Mouse (Mus musculus): ENCODE results near the gene Traf2.
A peak's percentile ranks its signal among the peaks of the same experiment; 100 is the strongest.

Traf2 gene

DNA sequence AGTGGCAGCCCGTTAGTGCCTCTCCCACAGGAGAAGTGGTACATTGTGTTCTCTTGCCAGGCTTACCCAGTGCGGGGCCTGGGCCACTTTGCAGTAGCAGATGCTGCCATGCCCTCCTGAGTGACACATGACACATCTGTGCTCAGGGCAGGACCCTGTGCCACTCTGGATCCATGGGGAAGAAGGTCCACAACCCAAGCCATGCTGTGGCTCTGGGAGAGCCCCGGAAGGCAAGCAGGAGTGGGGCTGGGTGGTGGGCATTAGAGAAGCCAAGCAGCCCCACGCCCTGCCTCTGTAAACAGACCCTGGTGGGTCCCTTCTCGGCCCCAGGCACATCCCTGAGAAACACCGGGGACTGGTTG is 36.4 kb upstream of the Traf2 start:
- H3K27me3 ChIP-seq (ENCODE audit: insufficient read depth, low read length) = peaks cover 39% of the 10 kb centered on the region
- H3K9me3 ChIP-seq (ENCODE audit: low read length) = no peaks in the 10 kb centered on the region
- no peak for TF ChIP-seq CTCF (conservative IDR thresholded peaks at IDR 0.05; ENCODE audit: low read length)
- TF ChIP-seq POU5F1 (IDR thresholded peaks at IDR 0.05; ENCODE audit: borderline replicate concordance, low read length) = no peak
- TF ChIP-seq NANOG (IDR thresholded peaks at IDR 0.05; ENCODE audit: borderline replicate concordance, low read length) = no peak
- peak overlapping the region; percentile 5; the same call in 1 of the 2 replicates for H3K4me3 ChIP-seq (replicated peaks; ENCODE audit: low read length)
- peaks cover 63% of the 10 kb centered on the region for H3K4me1 ChIP-seq (replicated peaks; ENCODE audit: low read depth, low read length)
- H3K36me3 ChIP-seq (ENCODE audit: insufficient read depth, low read length) = peaks cover 61% of the 10 kb centered on the region

DNA sequence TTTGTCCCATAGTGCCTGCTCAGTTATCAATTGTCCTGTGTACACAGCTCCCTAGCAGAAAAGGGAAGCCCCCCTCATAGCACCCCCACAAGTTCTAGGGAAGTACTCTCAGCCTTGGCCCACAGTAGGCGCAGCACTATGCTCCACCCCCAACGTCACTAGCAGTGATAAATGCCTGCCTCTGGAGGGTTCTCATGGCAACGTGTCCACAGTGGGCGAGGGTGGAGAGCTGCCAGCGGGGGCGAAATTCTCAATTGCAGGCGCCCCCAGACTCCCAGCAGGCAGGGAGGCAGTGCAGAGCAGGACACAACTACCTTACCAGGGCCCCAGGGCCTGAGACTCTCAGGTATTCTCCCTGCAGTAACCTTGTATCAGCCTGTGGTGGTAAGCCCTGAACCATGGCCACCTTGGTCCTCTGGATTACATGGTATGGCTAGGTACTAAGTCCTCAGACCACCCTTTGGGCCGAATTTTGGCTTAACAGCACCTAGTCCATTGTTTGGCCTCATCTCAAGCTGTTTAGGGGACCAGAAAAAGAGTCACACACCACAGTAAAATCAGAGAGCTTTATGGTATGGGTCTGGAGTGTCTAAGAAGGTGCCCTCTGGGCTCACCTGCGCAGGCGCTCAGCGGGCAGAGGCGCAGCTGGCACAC is 35.9 kb upstream of the Traf2 start:
- H3K4me1 ChIP-seq (replicated peaks; ENCODE audit: low read depth, low read length) = peaks cover 65% of the 10 kb centered on the region
- peaks cover 56% of the 10 kb centered on the region for H3K36me3 ChIP-seq (ENCODE audit: insufficient read depth, low read length)
- peaks cover 44% of the 10 kb centered on the region for H3K27me3 ChIP-seq (ENCODE audit: insufficient read depth, low read length)
- TF ChIP-seq NANOG (IDR thresholded peaks at IDR 0.05; ENCODE audit: borderline replicate concordance, low read length) = no peak
- no peak for TF ChIP-seq CTCF (conservative IDR thresholded peaks at IDR 0.05; ENCODE audit: low read length)
- no peak for TF ChIP-seq POU5F1 (IDR thresholded peaks at IDR 0.05; ENCODE audit: borderline replicate concordance, low read length)
- H3K9me3 ChIP-seq (ENCODE audit: low read length) = no peaks in the 10 kb centered on the region
- H3K4me3 ChIP-seq (replicated peaks; ENCODE audit: low read length) = peak overlapping the region; percentile 5; the same call in 1 of the 2 replicates

DNA sequence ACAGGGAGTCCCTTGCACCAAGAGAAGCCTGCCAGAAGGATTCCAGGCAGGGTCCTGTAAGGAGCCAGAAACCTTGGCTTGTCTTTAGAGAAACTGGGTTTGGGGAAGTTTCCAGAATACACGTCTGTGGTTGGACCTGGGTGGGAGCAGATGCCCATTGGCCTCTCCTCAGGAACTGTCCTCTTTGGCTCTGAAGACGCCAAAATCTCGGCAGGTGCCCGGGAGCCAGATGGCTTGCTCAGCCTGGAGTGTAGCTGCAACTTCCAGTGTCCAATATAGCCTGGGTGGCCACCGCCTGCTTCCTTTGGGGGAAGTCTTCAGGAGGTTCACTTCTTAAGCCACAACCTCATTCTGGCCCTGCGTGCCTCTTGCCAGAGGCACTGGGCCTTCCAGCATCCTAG is 35.2 kb upstream of the Traf2 start:
- TF ChIP-seq POU5F1 (IDR thresholded peaks at IDR 0.05; ENCODE audit: borderline replicate concordance, low read length) (no peak), NANOG (IDR thresholded peaks at IDR 0.05; ENCODE audit: borderline replicate concordance, low read length) (no peak), CTCF (conservative IDR thresholded peaks at IDR 0.05; ENCODE audit: low read length) (no peak)
- H3K27me3 ChIP-seq (ENCODE audit: insufficient read depth, low read length) = peaks cover 51% of the 10 kb centered on the region
- H3K9me3 ChIP-seq (ENCODE audit: low read length) = no peaks in the 10 kb centered on the region
- no peak overlapping the region for H3K4me3 ChIP-seq (replicated peaks; ENCODE audit: low read length)
- peaks cover 49% of the 10 kb centered on the region for H3K36me3 ChIP-seq (ENCODE audit: insufficient read depth, low read length)
- H3K4me1 ChIP-seq (replicated peaks; ENCODE audit: low read depth, low read length) = peaks cover 67% of the 10 kb centered on the region

DNA sequence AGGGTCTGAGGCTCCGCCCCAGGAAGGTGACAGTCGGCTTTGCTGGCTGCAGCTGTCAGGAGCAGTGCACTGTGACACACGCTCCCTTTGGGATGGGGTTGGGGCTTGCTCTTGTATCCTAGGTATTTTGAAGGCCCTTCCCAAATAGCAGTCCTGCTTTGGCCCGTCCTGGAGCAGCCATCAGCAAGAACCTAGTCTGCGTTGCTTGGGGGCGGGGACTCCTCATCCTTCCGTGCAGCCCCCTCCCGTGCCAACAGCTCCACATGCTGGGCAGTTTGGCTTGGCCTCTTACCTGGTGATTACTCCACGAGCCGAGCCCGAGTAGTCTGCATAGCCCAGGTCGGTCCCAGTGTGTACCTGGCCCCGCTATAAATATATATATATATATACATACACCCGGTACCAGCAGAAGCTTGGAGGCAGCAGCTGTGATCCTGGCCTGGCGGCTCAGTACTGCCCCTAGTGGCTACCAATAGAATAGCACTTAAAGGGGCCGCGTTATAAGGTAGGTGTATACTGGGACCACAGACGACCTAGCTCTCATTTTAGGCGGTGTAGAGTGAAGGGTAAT is 34.6 kb upstream of the Traf2 start, which contains the start of gene Ajm1:
Ajm1 (minus strand) TSS at position 464 of the 571 bp plus-strand sequence.
- TF ChIP-seq CTCF (conservative IDR thresholded peaks at IDR 0.05; ENCODE audit: low read length) (peak; percentile 97), NANOG (IDR thresholded peaks at IDR 0.05; ENCODE audit: borderline replicate concordance, low read length) (no peak), POU5F1 (IDR thresholded peaks at IDR 0.05; ENCODE audit: borderline replicate concordance, low read length) (no peak)
- Histone ChIP-seq H3K9me3 (ENCODE audit: low read length) (no peaks in the 10 kb centered on the region), H3K4me3 (replicated peaks; ENCODE audit: low read length) (peak within 1 kb of the TSS; percentile 46; the same call in 1 of the 2 replicates), H3K4me1 (replicated peaks; ENCODE audit: low read depth, low read length) (peaks cover 72% of the 10 kb centered on the region), H3K27me3 (ENCODE audit: insufficient read depth, low read length) (peaks cover 56% of the 10 kb centered on the region), H3K36me3 (ENCODE audit: insufficient read depth, low read length) (peaks cover 44% of the 10 kb centered on the region)

DNA sequence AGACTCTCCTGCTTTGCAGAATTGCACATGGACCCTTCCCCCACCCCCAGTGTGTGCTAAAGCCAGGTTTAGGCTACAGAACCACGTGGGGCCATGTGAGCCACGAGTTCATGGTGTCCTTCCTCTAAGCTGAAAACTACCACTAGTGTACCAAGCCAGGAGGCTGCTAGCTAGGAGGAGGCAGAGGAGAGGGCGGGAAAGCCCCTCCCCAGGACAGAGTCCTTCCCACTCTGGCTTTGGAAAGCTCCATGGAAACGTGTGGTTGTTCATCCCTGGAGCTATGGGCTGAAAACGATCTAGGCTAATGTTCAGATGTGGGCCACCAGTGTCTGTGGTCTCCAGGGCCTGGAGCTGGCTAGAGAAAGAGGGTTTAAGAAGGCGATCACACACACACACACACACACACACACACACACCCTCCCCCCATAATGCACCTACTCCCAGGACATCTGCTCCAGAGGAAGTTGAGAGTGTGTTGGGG is 33.9 kb upstream of the Traf2 start:
- no peak for TF ChIP-seq POU5F1 (IDR thresholded peaks at IDR 0.05; ENCODE audit: borderline replicate concordance, low read length)
- no peak for TF ChIP-seq NANOG (IDR thresholded peaks at IDR 0.05; ENCODE audit: borderline replicate concordance, low read length)
- no peak for TF ChIP-seq CTCF (conservative IDR thresholded peaks at IDR 0.05; ENCODE audit: low read length)
- H3K36me3 ChIP-seq (ENCODE audit: insufficient read depth, low read length) = peaks cover 36% of the 10 kb centered on the region
- peaks cover 63% of the 10 kb centered on the region for H3K27me3 ChIP-seq (ENCODE audit: insufficient read depth, low read length)
- peak overlapping the region; percentile 46; the same call in 1 of the 2 replicates for H3K4me3 ChIP-seq (replicated peaks; ENCODE audit: low read length)
- H3K4me1 ChIP-seq (replicated peaks; ENCODE audit: low read depth, low read length) = peaks cover 80% of the 10 kb centered on the region
- H3K9me3 ChIP-seq (ENCODE audit: low read length) = no peaks in the 10 kb centered on the region

DNA sequence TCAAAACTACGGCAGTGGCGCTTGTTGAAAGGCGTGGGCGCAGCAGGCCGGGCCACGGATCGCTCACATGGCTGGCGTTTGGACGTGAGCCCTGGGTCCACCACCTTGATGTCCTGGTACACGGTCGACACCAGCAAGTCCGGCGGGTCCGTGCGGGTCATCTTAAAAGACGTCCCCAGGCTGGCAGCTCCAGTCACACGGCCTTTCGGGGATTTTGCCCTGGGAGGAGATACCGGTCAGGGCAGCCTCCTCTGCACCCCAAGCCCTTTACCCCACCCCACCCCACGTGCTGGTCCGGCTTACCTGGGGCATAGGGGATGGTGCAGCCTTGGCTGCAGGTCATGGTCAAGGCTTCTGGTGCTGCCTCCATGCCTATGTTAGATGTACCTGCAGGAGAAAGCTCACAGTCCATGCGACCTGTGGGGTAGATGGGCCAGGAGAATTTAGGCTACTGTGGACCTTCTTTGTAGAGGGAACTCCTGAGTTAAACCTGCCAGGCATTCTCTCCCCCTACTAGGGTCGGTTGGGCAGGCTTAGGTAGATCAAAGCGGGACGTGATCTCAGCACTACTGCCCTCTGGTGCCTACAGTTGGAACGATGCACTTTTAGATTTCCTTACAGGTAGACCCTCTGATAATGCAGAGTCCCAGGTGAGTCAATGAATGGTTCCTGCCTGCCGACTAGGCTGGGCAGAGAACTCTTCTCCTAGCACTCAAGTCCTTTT is 33.2 kb upstream of the Traf2 start:
- TF ChIP-seq POU5F1 (IDR thresholded peaks at IDR 0.05; ENCODE audit: borderline replicate concordance, low read length) (no peak), CTCF (conservative IDR thresholded peaks at IDR 0.05; ENCODE audit: low read length) (peak; percentile 57)
- Histone ChIP-seq H3K27me3 (ENCODE audit: insufficient read depth, low read length) (peaks cover 67% of the 10 kb centered on the region), H3K4me1 (replicated peaks; ENCODE audit: low read depth, low read length) (peaks cover 83% of the 10 kb centered on the region), H3K9me3 (ENCODE audit: low read length) (no peaks in the 10 kb centered on the region), H3K4me3 (replicated peaks; ENCODE audit: low read length) (peak overlapping the region; percentile 69), H3K36me3 (ENCODE audit: insufficient read depth, low read length) (peaks cover 29% of the 10 kb centered on the region)

DNA sequence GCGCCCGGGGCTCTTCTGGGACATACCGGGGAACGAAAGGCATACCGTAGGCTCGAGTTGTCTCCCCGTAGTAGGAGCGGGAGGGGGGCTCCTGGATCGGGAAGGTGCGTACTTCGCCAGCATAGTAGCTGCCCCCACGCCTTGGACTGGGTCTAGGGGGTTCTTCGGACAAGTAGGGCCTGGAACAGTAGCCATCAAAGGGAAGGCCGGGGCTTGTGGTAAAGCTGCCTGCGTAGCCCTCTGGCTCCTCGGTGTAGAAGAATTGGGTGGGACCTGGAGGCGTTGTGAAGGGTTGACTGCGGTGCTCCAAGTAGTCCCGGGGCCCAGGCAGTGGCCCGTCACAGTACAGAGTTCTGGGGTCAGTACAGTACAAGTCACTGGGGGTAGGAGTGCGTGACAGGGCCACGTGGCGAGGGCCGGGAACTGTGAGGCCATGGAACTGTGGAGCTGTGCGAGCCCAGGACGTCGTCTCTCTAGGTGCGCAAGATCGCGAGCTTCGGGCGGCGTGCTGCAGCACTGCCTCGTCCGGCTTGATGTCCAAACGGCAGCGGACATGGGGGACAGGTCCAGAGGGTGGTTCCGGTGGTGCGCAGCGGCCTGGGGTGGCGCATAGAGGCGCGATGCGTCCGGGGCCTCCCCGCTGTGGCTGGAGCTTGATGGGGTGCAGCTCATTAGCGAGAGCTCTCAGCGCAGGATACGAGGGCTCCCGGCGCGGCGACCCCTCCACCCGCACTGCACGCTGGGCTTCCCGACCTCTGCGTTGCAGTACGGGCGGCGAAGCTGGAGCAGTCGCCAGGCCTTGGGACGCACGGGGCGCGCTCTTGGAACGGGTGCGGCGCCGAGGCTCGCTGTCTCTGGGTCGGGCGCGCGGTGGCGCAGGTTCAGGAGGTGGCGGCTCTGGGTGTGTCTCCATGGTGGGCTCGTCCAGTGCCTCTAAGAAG is 32.3 kb upstream of the Traf2 start:
- peak overlapping the region; percentile 69 for H3K4me3 ChIP-seq (replicated peaks; ENCODE audit: low read length)
- H3K36me3 ChIP-seq (ENCODE audit: insufficient read depth, low read length) = peaks cover 20% of the 10 kb centered on the region
- no peak for TF ChIP-seq POU5F1 (IDR thresholded peaks at IDR 0.05; ENCODE audit: borderline replicate concordance, low read length)
- no peak for TF ChIP-seq NANOG (IDR thresholded peaks at IDR 0.05; ENCODE audit: borderline replicate concordance, low read length)
- TF ChIP-seq CTCF (conservative IDR thresholded peaks at IDR 0.05; ENCODE audit: low read length) = no peak
- peaks cover 67% of the 10 kb centered on the region for H3K27me3 ChIP-seq (ENCODE audit: insufficient read depth, low read length)
- H3K4me1 ChIP-seq (replicated peaks; ENCODE audit: low read depth, low read length) = peaks cover 78% of the 10 kb centered on the region
- H3K9me3 ChIP-seq (ENCODE audit: low read length) = no peaks in the 10 kb centered on the region
